Mouse (Mus musculus): ENCODE measurements around the gene Bach1.

The Bach1 gene

DNA sequence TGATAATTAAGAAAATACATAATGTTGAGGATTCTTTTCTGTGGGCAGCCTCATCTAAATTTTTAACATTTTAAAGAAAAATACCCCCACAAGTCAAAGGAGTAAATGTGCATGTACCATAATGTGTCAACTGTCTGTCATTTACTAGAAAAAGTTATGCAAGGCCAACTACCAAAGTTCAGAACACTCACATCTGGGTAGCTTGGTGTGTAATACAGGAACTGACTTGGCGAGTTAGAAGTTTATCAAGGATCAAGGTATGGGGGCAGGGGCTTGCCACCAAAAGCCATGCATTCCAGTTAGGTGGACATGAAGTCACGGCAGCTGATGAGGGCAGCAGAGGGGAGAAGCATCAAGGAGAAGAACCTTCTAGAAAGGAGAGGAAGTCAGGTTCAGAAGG lies 13.2 kb downstream of the Bach1 start:
- no peak for DNase-seq (ENCODE audit: low read depth in 2 of 2, low spot score in 2 of 2)

GRCm38 (mm10) chr16:87712986-87713693 lies 14.4 kb downstream of the Bach1 start:
- no peak for DNase-seq (ENCODE audit: low read depth in 2 of 2, low spot score in 2 of 2)

- no peak for DNase-seq (ENCODE audit: low read depth in 2 of 2, low spot score in 2 of 2)
These were observed 15.8 kb downstream of the Bach1 start for GRCm38 (mm10) chr16:87714550-87714949.

- no peak for DNase-seq (ENCODE audit: low read depth in 2 of 2, low spot score in 2 of 2)
These were observed 16.5 kb downstream of the Bach1 start for GRCm38 (mm10) chr16:87715221-87715620.

DNA sequence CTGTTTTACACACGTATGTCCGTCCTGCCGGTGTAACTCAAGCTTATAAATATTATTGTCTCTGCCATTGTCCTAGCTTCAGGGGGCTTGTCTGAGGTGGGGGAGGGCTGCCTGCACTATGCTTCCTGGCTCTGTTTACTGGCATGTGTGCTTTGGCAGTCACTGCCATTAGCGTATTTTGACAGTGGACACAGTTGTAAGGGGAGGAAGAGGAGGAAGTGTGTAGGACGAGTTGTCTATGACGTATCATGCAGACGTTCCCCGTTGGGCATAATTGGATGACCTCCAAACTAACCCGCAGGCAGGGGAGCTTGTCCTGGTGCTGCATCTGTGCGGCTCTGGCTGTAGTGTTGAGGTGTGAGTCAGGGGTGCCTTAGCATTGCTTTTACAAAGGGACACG lies 17.5 kb downstream of the Bach1 start:
- DNase-seq (ENCODE audit: low read depth in 2 of 2, low spot score in 2 of 2): no peak

DNA sequence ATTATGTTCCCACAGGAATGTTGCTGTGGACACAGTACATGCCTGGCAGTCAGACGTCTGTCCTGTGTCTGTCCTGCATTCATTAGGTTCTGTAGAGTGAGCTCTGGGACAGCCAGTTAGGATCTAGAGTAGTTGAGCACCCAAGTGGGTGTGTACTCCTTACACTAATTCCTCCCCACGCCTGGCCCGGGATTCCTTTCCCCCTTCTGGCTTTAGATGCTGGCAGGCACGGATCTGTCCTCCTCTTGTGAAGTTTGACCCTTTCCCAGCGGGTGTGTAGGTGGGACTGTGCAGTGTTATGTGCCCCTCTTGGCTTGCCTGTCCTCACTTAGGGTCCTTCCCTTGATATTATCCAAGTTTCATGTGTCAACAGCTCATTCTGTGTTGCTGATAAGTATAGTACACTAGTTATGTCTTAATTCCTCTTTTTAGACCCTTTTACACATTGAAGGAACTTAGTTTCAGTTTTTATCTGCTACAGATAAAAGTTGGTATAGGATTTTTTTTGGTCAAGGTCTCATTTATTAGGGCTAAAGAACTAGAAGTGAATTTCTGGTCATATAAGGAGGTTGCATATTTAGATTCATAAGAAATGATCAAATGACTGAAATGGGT lies 18.4 kb downstream of the Bach1 start:
- no peak for DNase-seq (ENCODE audit: low read depth in 2 of 2, low spot score in 2 of 2)

DNA sequence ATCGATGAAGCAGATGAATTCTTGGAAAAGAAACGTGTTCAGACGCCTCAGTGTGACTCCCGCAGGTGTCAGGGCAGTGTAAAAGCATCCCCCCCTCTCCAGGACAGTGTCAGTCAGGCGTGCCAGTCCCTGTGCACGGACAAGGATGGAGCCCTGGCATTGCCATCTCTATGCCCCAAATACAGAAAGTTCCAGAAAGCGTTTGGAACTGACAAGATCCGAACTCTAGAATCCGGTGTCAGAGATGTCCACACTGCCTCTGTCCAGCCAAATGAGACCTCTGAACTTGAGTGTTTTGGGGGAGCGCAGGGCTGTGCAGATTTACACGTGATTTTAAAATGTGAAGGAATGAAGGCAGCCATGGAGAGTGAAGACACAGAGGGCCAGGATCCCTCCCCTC lies 20.3 kb downstream of the Bach1 start:
- no peak for DNase-seq (ENCODE audit: low read depth in 2 of 2, low spot score in 2 of 2)

GRCm38 (mm10) chr16:87719688-87720283 lies 21.0 kb downstream of the Bach1 start:
- DNase-seq (ENCODE audit: low read depth in 2 of 2, low spot score in 2 of 2): no peak

DNA sequence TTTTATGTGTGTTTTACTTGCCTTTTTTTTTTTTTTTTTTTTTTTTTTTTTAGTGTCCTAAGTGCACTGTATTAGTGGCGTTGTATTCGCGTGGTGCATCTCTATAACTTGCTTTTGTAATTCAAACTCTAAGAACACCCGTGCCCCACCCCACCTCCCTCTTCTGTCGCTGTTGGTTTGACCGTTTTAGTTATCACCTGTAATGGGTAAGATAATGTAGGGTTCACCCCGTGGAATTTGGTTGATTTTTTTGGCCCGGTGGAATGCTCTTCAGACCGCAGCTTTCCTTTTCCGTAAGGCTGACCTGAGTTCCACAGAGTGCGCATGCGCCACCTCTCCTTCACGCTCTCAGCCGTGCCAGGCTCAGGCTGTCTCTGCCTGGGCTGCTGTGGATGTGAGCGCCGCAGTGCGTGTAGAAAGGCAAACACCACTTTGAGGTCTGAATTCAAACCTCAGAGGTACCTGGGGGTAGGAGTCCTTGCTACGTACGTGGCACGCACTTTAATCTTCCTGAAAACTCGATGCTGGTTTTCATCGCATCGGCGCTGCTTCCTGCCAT lies 22.2 kb downstream of the Bach1 start:
- DNase-seq (ENCODE audit: low read depth in 2 of 2, low spot score in 2 of 2): no peak

DNA sequence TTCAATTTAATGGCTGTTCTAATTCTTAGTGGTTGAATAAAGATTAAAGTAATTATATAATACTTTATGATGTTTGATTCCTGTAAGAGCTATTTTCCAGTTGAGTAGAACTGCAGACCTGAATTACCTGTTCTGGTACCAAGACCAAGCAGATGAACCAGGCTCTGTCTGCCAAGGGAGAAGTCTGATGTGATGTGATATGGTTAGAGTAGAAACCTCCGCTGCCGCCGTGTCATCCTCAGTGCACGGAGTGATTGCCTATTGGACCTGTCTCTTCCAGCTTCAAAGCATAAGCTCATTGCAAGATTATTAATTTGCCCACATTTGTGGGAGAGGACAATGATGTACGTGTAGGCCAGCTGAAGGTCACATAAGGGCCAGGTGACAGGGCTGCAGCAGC lies 24.1 kb downstream of the Bach1 start:
- DNase-seq (ENCODE audit: low read depth in 2 of 2, low spot score in 2 of 2): no peak

- DNase-seq (ENCODE audit: low read depth in 2 of 2, low spot score in 2 of 2): peak in 1 of 2 experiments; percentile 23
These were observed 24.7 kb downstream of the Bach1 start for GRCm38 (mm10) chr16:87723479-87723878.

DNA sequence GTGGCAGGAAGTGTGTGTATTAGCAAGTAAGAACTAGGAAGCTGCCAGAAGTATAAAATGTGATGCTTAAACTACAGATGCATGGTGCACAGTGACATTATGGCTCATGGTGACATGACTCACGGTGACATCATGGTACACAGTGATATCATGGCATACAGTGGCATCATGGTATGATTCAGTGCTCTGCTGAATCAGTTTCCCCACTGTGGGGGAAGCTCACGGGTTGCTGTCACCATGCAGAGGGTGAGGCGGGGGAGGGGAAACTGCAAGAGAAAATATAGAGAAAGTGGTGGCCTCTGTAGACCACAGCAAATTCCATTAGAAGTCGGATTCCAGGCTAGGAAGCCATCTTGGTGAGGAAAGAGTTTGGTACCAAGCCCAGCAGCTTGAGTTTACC lies 26.1 kb downstream of the Bach1 start:
- DNase-seq (ENCODE audit: low read depth in 2 of 2, low spot score in 2 of 2): no peak

- DNase-seq (ENCODE audit: low read depth in 2 of 2, low spot score in 2 of 2): no peak
These were observed 26.5 kb downstream of the Bach1 start for GRCm38 (mm10) chr16:87725241-87725640.

GRCm38 (mm10) chr16:87725963-87726362 lies 27.2 kb downstream of the Bach1 start:
- DNase-seq (ENCODE audit: low read depth in 2 of 2, low spot score in 2 of 2): peak; percentile 47 to 55

DNA sequence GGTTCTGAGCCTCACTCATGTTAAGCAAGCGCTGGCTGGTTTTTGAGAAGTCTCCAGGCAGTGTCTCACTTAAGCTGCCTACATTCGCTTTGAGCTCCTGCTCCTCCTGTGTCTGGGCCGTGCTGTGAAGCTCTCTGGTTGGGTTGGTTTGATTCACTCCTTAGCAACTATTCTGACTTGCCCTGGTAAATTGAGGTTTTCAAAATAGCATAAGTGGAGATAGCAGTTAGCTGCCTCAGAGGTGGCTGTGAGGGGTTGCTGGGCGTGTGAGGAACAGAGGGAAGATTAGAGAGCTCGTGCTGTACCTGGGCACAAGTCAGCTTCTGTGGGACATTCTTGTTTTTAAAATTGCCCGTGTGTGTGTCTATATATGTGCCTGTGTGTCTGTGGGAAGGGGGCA lies 27.6 kb downstream of the Bach1 start:
- DNase-seq (ENCODE audit: low read depth in 2 of 2, low spot score in 2 of 2): no peak

- no peak for DNase-seq (ENCODE audit: low read depth in 2 of 2, low spot score in 2 of 2)
These were observed 28.5 kb downstream of the Bach1 start for GRCm38 (mm10) chr16:87727250-87727649.

GRCm38 (mm10) chr16:87727918-87728317 lies 29.2 kb downstream of the Bach1 start:
- DNase-seq (ENCODE audit: low read depth in 2 of 2, low spot score in 2 of 2): no peak

- DNase-seq (ENCODE audit: low read depth in 2 of 2, low spot score in 2 of 2): no peak
These were observed 30.0 kb downstream of the Bach1 start for GRCm38 (mm10) chr16:87728703-87729102.

GRCm38 (mm10) chr16:87729469-87729868 lies 30.7 kb downstream of the Bach1 start:
- no peak for DNase-seq (ENCODE audit: low read depth in 2 of 2, low spot score in 2 of 2)

- no peak for DNase-seq (ENCODE audit: low read depth in 2 of 2, low spot score in 2 of 2)
These were observed 36.2 kb downstream of the Bach1 start for GRCm38 (mm10) chr16:87734868-87735381.

DNA sequence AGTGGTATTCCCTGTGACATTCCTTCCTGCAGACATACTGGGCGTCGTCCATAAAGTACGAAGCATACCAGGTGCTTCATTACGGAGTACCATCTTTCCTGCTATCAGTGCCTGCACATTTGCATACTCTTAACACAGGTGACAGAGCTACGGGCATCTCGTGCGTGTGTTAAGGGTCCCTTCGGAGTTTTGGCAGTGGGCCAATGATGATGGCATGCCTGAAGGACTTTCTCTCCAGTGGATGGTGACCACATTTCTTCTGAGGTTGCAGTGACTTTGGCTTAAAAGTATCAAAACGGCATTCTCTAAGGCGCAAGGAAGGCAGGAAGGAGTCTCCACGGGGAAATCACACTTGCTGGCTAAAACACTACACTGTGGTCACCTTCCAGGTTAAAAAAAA lies 37.4 kb downstream of the Bach1 start:
- DNase-seq (ENCODE audit: low read depth in 2 of 2, low spot score in 2 of 2): no peak

- no peak for DNase-seq (ENCODE audit: low read depth in 2 of 2, low spot score in 2 of 2)
These were observed 38.6 kb downstream of the Bach1 start for GRCm38 (mm10) chr16:87737296-87737695.
